Mouse (Mus musculus): ENCODE data around the gene Rnf227. TPM values are rescaled to one million over a fixed set of nuclear protein-coding genes. Genes with fewer than 3 reads are reported as not detected.

Gene Rnf227
- polyA plus RNA-seq, 2 experiments = 12.2 to 13.6 TPM

DNA sequence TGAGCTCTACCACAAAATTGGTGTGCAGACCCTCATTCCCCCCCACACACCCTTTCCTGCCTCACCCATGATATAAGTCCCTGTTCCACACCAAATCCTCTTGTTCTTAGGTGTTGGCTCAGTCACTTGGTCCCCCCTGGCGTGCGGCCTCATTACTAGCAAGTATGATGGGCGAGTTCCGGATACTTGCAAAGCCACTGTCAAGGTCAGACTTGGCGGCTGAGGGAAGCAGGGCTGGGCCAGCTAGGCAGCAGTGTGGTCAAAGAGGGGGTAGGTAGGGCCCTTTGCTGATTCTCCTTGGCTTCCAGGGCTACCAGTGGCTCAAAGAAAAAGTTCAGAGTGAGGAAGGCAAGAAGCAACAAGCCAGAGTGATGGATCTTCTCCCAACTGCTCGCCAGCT lies 9.1 kb upstream of the Rnf227 start:
- Histone ChIP-seq H3K4me3 (replicated peaks; ENCODE audit: low read length) (peak overlapping the region; percentile 51; the same call in 1 of the 2 replicates), H3K27me3 (ENCODE audit: control insufficient read depth, insufficient read depth, low read length) (peaks cover 16% of the 10 kb centered on the region), H3K36me3 (ENCODE audit: control insufficient read depth, insufficient read depth, low read length) (no peaks in the 10 kb centered on the region), H3K4me1 (ENCODE audit: control insufficient read depth, insufficient read depth, low read length) (peaks cover 23% of the 10 kb centered on the region), H3K9ac (ENCODE audit: low read depth, low read length, severe bottlenecking) (peak overlapping the region; percentile 55; the same call in 1 of the 2 replicates), H3K27ac (replicated peaks; ENCODE audit: low read depth, low read length) (peak overlapping the region; percentile 9; the same call in 1 of the 2 replicates), H3K4me2 (replicated peaks; ENCODE audit: low read depth, low read length, severe bottlenecking) (peak overlapping the region; percentile 62), H3K9me3 (ENCODE audit: control insufficient read depth, low read length) (no peaks in the 10 kb centered on the region)
- TF ChIP-seq POLR2A (IDR thresholded peaks at IDR 0.05; ENCODE audit: borderline replicate concordance, extremely low read depth, insufficient read depth, insufficient read length) = no peak
- ATAC-seq (ENCODE audit: low FRiP score, low read depth) = no peak
- DNase-seq (ENCODE audit: low spot score) = no peak
- 91% methylated on average over 6 of the region's 6 CpGs for WGBS

- peak; percentile 78 for DNase-seq (ENCODE audit: low spot score)
- H3K9me3 ChIP-seq (ENCODE audit: control insufficient read depth, low read length) = no peaks in the 10 kb centered on the region
- no peaks in the 10 kb centered on the region for H3K36me3 ChIP-seq (ENCODE audit: control insufficient read depth, insufficient read depth, low read length)
- H3K27ac ChIP-seq (replicated peaks; ENCODE audit: low read depth, low read length) = peak overlapping the region; percentile 9
- WGBS = 2% methylated on average over 24 of the region's 24 CpGs
- peak; percentile 63; the same call in 1 of the 2 replicates for TF ChIP-seq POLR2A (IDR thresholded peaks at IDR 0.05; ENCODE audit: borderline replicate concordance, extremely low read depth, insufficient read depth, insufficient read length)
- H3K4me1 ChIP-seq (ENCODE audit: control insufficient read depth, insufficient read depth, low read length) = peaks cover 16% of the 10 kb centered on the region
- H3K4me3 ChIP-seq (replicated peaks; ENCODE audit: low read length) = peak overlapping the region; percentile 51
- H3K27me3 ChIP-seq (ENCODE audit: control insufficient read depth, insufficient read depth, low read length) = peaks cover 9% of the 10 kb centered on the region
- peak overlapping the region; percentile 62 for H3K4me2 ChIP-seq (replicated peaks; ENCODE audit: low read depth, low read length, severe bottlenecking)
- peak; percentile 81 for ATAC-seq (ENCODE audit: low FRiP score, low read depth)
- peak overlapping the region; percentile 55 for H3K9ac ChIP-seq (ENCODE audit: low read depth, low read length, severe bottlenecking)
Measured at GRCm38 (mm10) chr11:69331929-69332405, 8.3 kb upstream of the Rnf227 start.

- 0 out of 2 replicates have a peak, but pooled peaks cover under 1% of the 10 kb centered on the region for H3K27me3 ChIP-seq (ENCODE audit: control insufficient read depth, insufficient read depth, low read length)
- ATAC-seq (ENCODE audit: low FRiP score, low read depth) (no peak), DNase-seq (ENCODE audit: low spot score) (no peak)
- H3K9ac ChIP-seq (ENCODE audit: low read depth, low read length, severe bottlenecking) = peak overlapping the region; percentile 55; the same call in 1 of the 2 replicates
- no peaks in the 10 kb centered on the region for H3K9me3 ChIP-seq (ENCODE audit: control insufficient read depth, low read length)
- no peaks in the 10 kb centered on the region for H3K36me3 ChIP-seq (ENCODE audit: control insufficient read depth, insufficient read depth, low read length)
- WGBS = 23% methylated on average over 8 of the region's 8 CpGs
- peaks cover 15% of the 10 kb centered on the region for H3K4me1 ChIP-seq (ENCODE audit: control insufficient read depth, insufficient read depth, low read length)
- H3K27ac ChIP-seq (replicated peaks; ENCODE audit: low read depth, low read length) = 0 out of 2 replicates have a peak overlapping the region, but pooled peaks have one; percentile 9
- no peak for TF ChIP-seq POLR2A (IDR thresholded peaks at IDR 0.05; ENCODE audit: borderline replicate concordance, extremely low read depth, insufficient read depth, insufficient read length)
- H3K4me3 ChIP-seq (replicated peaks; ENCODE audit: low read length) = peak overlapping the region; percentile 51; the same call in 1 of the 2 replicates
- H3K4me2 ChIP-seq (replicated peaks; ENCODE audit: low read depth, low read length, severe bottlenecking) = peak overlapping the region; percentile 62
Measured at GRCm38 (mm10) chr11:69332713-69333253, 7.5 kb upstream of the Rnf227 start.

DNA sequence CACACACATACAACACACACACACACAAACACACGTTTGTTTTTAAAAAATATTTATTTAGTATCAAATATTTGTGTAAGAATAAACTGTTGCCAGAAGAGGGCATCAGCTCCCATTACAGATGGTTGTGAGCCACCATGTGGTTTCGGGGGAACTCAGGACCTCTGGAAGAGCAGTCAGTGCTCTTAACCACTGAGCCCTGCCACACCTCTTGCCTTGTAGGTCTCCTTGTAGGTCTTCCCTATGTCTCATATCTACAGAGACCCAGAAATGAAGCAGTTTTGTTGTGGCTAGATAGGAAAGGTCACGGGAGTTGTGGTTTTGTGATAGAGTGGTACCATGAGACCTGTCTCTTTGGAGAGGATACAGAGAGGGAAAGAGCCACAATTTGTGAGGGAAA lies 6.3 kb upstream of the Rnf227 start:
- WGBS = 59% methylated on average over 3 of the region's 3 CpGs
- Histone ChIP-seq H3K9ac (ENCODE audit: low read depth, low read length, severe bottlenecking) (no peak overlapping the region), H3K9me3 (ENCODE audit: control insufficient read depth, low read length) (no peaks in the 10 kb centered on the region), H3K4me3 (replicated peaks; ENCODE audit: low read length) (no peak overlapping the region), H3K4me1 (ENCODE audit: control insufficient read depth, insufficient read depth, low read length) (peaks cover 15% of the 10 kb centered on the region), H3K4me2 (replicated peaks; ENCODE audit: low read depth, low read length, severe bottlenecking) (no peak overlapping the region), H3K27ac (replicated peaks; ENCODE audit: low read depth, low read length) (no peak overlapping the region), H3K27me3 (ENCODE audit: control insufficient read depth, insufficient read depth, low read length) (no peaks in the 10 kb centered on the region), H3K36me3 (ENCODE audit: control insufficient read depth, insufficient read depth, low read length) (no peaks in the 10 kb centered on the region)
- DNase-seq (ENCODE audit: low spot score) (no peak), ATAC-seq (ENCODE audit: low FRiP score, low read depth) (no peak)
- no peak for TF ChIP-seq POLR2A (IDR thresholded peaks at IDR 0.05; ENCODE audit: borderline replicate concordance, extremely low read depth, insufficient read depth, insufficient read length)

- WGBS = 50% methylated on average over 4 of the region's 4 CpGs
- DNase-seq (ENCODE audit: low spot score) (no peak), ATAC-seq (ENCODE audit: low FRiP score, low read depth) (no peak)
- Histone ChIP-seq H3K36me3 (ENCODE audit: control insufficient read depth, insufficient read depth, low read length) (no peaks in the 10 kb centered on the region), H3K9ac (ENCODE audit: low read depth, low read length, severe bottlenecking) (no peak overlapping the region), H3K4me3 (replicated peaks; ENCODE audit: low read length) (no peak overlapping the region), H3K4me2 (replicated peaks; ENCODE audit: low read depth, low read length, severe bottlenecking) (no peak overlapping the region), H3K27me3 (ENCODE audit: control insufficient read depth, insufficient read depth, low read length) (no peaks in the 10 kb centered on the region), H3K9me3 (ENCODE audit: control insufficient read depth, low read length) (no peaks in the 10 kb centered on the region), H3K27ac (replicated peaks; ENCODE audit: low read depth, low read length) (no peak overlapping the region), H3K4me1 (ENCODE audit: control insufficient read depth, insufficient read depth, low read length) (peaks cover 18% of the 10 kb centered on the region)
- TF ChIP-seq POLR2A (IDR thresholded peaks at IDR 0.05; ENCODE audit: borderline replicate concordance, extremely low read depth, insufficient read depth, insufficient read length) = no peak
Measured at GRCm38 (mm10) chr11:69334796-69335195, 5.5 kb upstream of the Rnf227 start.
